Mouse (Mus musculus) liver, embryonic 14.5 days (tissue): ENCODE measurements around the gene Dnm3.

Source experiments
- CTCF ChIP-seq: IDR thresholded peaks from 2 replicates; pipeline ENCODE4 v1.5.1; 2016; ENCODE audit warnings: antibody characterized with exemption, low read depth, control low read depth
- EP300 ChIP-seq: IDR thresholded peaks from 2 replicates; pipeline ENCODE4 v1.6.1; 2016; ENCODE audit warnings: antibody characterized with exemption, low read depth

GRCm38 (mm10) chr1:162051710-162052109 is 426.1 kb downstream of the Dnm3 start:
- TF ChIP-seq EP300 (no peak), CTCF (no peak)
